Mouse (Mus musculus) stomach, postnatal 0 days (tissue): Measurements from ENCODE around the gene Glmn. TPM values are rescaled to one million over a fixed set of nuclear protein-coding genes. Genes with fewer than 3 reads are reported as not detected.
A peak's percentile ranks its signal among the peaks of the same experiment; 100 is the strongest.

Source experiments
- ATAC-seq: fragments of 200-750 bp; cut with Nextera tagmentation; 2 replicates; pipeline ENCODE4 v1.8.0; 2017; ENCODE audit not compliant: low FRiP score, low TSS enrichment
- DNase-seq: peaks from one replicate; pipeline ENCODE4 v3.0.0-alpha.2; 2016; ENCODE audit warnings: low spot score
- H3K27ac ChIP-seq: fragments of 300-500 bp; sonication (generic); replicated peaks from 2 replicates; pipeline ENCODE4 v1.5.1; 2014; ENCODE audit warnings: mild to moderate bottlenecking, control low read depth
- H3K27me3 ChIP-seq: fragments of 300-500 bp; sonication (generic); 2 replicates; pipeline ENCODE4 v1.6.1; 2014; ENCODE audit warnings: low read length; ENCODE audit not compliant: control insufficient read depth, insufficient read depth
- H3K36me3 ChIP-seq: fragments of 300-500 bp; sonication (generic); 2 replicates; pipeline ENCODE4 v1.6.1; 2014; ENCODE audit warnings: low read length, mixed read lengths; ENCODE audit not compliant: control insufficient read depth, insufficient read depth
- H3K4me1 ChIP-seq: fragments of 300-500 bp; sonication (generic); replicated peaks from 2 replicates; pipeline ENCODE4 v1.6.1; 2014; ENCODE audit warnings: antibody characterized with exemption; ENCODE audit not compliant: control insufficient read depth, insufficient read depth
- H3K4me2 ChIP-seq: fragments of 300-500 bp; sonication (generic); replicated peaks from 2 replicates; pipeline ENCODE4 v1.6.1; 2014; ENCODE audit warnings: low read depth, mild to moderate bottlenecking, control low read depth, moderate library complexity
- H3K4me3 ChIP-seq: fragments of 300-500 bp; sonication (generic); 2 replicates; pipeline ENCODE4 v1.5.1; 2014; ENCODE audit warnings: low read depth, low read length, control low read depth
- H3K9ac ChIP-seq: fragments of 300-500 bp; sonication (generic); 2 replicates; pipeline ENCODE4 v1.6.1; 2014; ENCODE audit warnings: mild to moderate bottlenecking, low read length, control low read depth, mixed read lengths
- H3K9me3 ChIP-seq: fragments of 300-500 bp; sonication (generic); 2 replicates; pipeline ENCODE4 v1.6.1; 2016; ENCODE audit warnings: low read length; ENCODE audit not compliant: control insufficient read depth
- CTCF ChIP-seq: IDR thresholded peaks from 2 replicates; pipeline ENCODE4 v1.5.1; 2016; ENCODE audit warnings: antibody characterized with exemption, low read depth, mild to moderate bottlenecking, moderate library complexity
- EP300 ChIP-seq: optimal IDR thresholded peaks from 2 replicates; pipeline ENCODE3; 2016; ENCODE audit warnings: antibody characterized with exemption
- WGBS: fragments of 180-500 bp; shearing (Covaris S2); extraction: QIAGEN DNeasy Blood & Tissue Kit; methylation state at CpG from one replicate; pipeline ENCODE4 v1.1.7; 2014; 5-methylcytosine and 5-hydroxymethylcytosine counted together
- polyA plus RNA-seq: library from polyadenylated mRNA; unstranded; fragments of >200 nt; fragmentation: Nextera tagmentation; extraction: Ambion mirVana; gene quantifications from 2 replicates; pipeline ENCODE4 v1.2.1, GENCODE M21; 2015

Glmn gene
- polyA plus RNA-seq, 1 experiment from 2014 or later: 16.3 TPM

GRCm38 (mm10) chr5:107621327-107621726, 23.6 kb upstream of the Glmn start:
- Histone ChIP-seq H3K4me2 (no peak overlapping the region), H3K36me3 (peaks cover 4% of the 10 kb centered on the region), H3K4me1 (no peaks in the 10 kb centered on the region), H3K9me3 (no peaks in the 10 kb centered on the region), H3K27ac (no peak overlapping the region), H3K27me3 (no peaks in the 10 kb centered on the region), H3K9ac (no peak overlapping the region), H3K4me3 (no peak overlapping the region)
- ATAC-seq: no peak
- DNase-seq: no peak
- 93% methylated on average over 3 of the region's 3 CpGs for WGBS
- no peak for TF ChIP-seq CTCF
- no peak for TF ChIP-seq EP300

GRCm38 (mm10) chr5:107617986-107618385, 20.3 kb upstream of the Glmn start:
- Histone ChIP-seq H3K9me3 (no peaks in the 10 kb centered on the region), H3K27ac (no peak overlapping the region), H3K4me3 (no peak overlapping the region), H3K9ac (no peak overlapping the region), H3K36me3 (peaks cover 6% of the 10 kb centered on the region), H3K27me3 (no peaks in the 10 kb centered on the region), H3K4me1 (no peaks in the 10 kb centered on the region), H3K4me2 (no peak overlapping the region)
- DNase-seq: no peak
- TF ChIP-seq EP300: no peak
- no peak for TF ChIP-seq CTCF
- ATAC-seq: no peak
- WGBS: 66% methylated on average over 6 of the region's 6 CpGs

GRCm38 (mm10) chr5:107611224-107611623, 13.5 kb upstream of the Glmn start:
- H3K4me1 ChIP-seq: no peaks in the 10 kb centered on the region
- ATAC-seq: no peak
- H3K9ac ChIP-seq: no peak overlapping the region
- WGBS: 3% methylated on average over 2 of the region's 2 CpGs
- H3K9me3 ChIP-seq: no peaks in the 10 kb centered on the region
- TF ChIP-seq EP300: no peak
- TF ChIP-seq CTCF: peak; percentile 96
- H3K27ac ChIP-seq: no peak overlapping the region
- H3K4me3 ChIP-seq: no peak overlapping the region
- DNase-seq: peak; percentile 54
- no peaks in the 10 kb centered on the region for H3K27me3 ChIP-seq
- H3K36me3 ChIP-seq: peaks cover 2% of the 10 kb centered on the region
- H3K4me2 ChIP-seq: no peak overlapping the region

GRCm38 (mm10) chr5:107598380-107598779, 692 bp upstream of the Glmn start:
- H3K36me3 ChIP-seq: peaks cover 5% of the 10 kb centered on the region; the same call in 1 of the 2 replicates
- no peak overlapping the region; the same call in 1 of the 2 replicates for H3K27ac ChIP-seq
- no peaks in the 10 kb centered on the region for H3K9me3 ChIP-seq
- no peaks in the 10 kb centered on the region for H3K4me1 ChIP-seq
- H3K9ac ChIP-seq: no peak overlapping the region; the same call in none of the 2 replicates
- H3K4me3 ChIP-seq: peak overlapping the region; percentile 69
- no peak for ATAC-seq
- no peaks in the 10 kb centered on the region for H3K27me3 ChIP-seq
- TF ChIP-seq EP300: no peak
- TF ChIP-seq CTCF: no peak
- no peak for DNase-seq
- 34% methylated on average over 4 of the region's 4 CpGs for WGBS
- peak overlapping the region; percentile 64 for H3K4me2 ChIP-seq

DNA sequence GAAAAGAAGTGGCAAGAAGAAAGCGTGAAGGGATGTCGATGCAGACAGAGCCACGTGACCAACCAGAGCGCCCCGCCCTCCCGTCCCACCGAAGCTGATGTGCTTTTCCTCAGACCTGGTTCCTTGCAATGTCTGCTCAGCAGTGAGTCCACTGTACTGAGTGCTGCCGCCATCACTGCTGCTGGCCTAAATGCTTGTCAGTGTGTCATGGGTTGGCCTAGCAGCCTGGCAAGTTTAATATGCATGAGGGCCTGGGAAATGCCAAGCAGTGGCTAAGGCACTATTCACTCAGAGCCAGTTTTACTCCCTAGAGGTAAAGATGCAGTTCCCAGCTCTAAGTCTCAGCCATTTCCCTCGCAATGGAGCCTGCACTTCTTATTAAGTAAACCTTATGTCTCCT, 28.5 kb downstream of the Glmn start:
- no peak overlapping the region for H3K27ac ChIP-seq
- no peaks in the 10 kb centered on the region for H3K27me3 ChIP-seq
- no peaks in the 10 kb centered on the region for H3K9me3 ChIP-seq
- H3K36me3 ChIP-seq: peaks cover 13% of the 10 kb centered on the region; the same call in 1 of the 2 replicates
- ATAC-seq (no peak), DNase-seq (no peak)
- no peaks in the 10 kb centered on the region for H3K4me1 ChIP-seq
- no peak for TF ChIP-seq EP300
- TF ChIP-seq CTCF: no peak
- 97% methylated on average over 9 of the region's 9 CpGs for WGBS
- H3K9ac ChIP-seq: no peak overlapping the region
- H3K4me3 ChIP-seq: no peak overlapping the region
- H3K4me2 ChIP-seq: no peak overlapping the region

GRCm38 (mm10) chr5:107556969-107557368, 40.7 kb downstream of the Glmn start:
- DNase-seq (no peak), ATAC-seq (no peak)
- Histone ChIP-seq H3K36me3 (peaks cover 7% of the 10 kb centered on the region; the same call in 1 of the 2 replicates), H3K27ac (no peak overlapping the region), H3K9me3 (no peaks in the 10 kb centered on the region), H3K27me3 (no peaks in the 10 kb centered on the region), H3K4me2 (no peak overlapping the region), H3K4me3 (no peak overlapping the region), H3K9ac (no peak overlapping the region), H3K4me1 (no peaks in the 10 kb centered on the region)
- no peak for TF ChIP-seq CTCF
- TF ChIP-seq EP300: no peak
- 50% methylated on average over 3 of the region's 3 CpGs for WGBS
